Mouse (Mus musculus) B cell, adult 67 days (primary cell): ENCODE results near the gene Pde10a. TPM values are rescaled to one million over a fixed set of nuclear protein-coding genes. Genes with fewer than 3 reads are reported as not detected.

Experiments used
- total RNA-seq, 2 experiments: library from RNA; stranded (reverse); gene quantifications; 4 replicates each; pipeline ENCODE4 v1.2.4; 2023

Gene Pde10a
- under 1 TPM in 1 of 2 experiments, not detected in 1; 0.06 TPM for total RNA-seq

DNA sequence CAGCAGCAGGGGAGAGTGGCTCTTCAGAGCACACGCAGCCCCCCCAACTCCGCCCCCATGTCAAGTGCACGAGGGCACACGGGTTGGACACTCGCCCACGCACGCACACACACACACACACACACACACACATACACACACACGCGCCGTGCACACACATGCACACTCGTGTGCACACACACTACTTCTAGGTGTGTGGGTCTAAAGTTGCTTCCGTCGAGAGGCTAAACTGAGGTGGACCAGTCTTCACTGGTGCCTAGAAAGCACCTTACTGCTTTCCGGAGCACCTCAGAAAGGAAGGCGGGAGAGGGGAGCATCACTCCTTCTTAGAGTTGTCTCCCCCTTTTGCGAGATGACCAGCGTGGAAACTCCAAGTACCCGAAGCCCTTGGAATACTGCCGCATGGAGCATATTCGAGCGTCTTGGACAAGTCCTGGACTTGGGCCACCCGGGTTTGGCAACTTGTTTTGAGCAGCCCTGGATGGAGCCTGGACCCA lies at the start of gene Pde10a:
Gene Pde10a (plus strand): TSS at position 148 of the 497 bp plus-strand sequence.

DNA sequence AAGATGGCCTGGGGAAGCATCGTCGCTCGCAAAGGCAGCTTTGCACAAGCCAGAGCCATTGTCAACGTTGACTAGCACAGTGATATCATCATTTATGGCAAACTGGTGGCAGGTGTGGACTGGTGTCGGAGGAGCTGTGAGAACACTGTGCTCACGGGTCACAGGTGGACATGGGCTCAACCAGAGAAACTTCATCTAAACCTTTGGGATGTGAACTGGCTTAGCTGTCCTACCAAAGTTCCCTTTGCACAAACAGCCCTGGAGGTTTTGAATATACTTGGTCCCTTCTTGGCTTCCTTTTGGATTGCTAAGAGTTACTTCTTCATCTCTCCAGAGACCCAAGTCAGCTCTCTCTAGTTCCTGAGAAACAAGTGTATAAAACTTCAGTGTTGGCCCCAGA lies 41.7 kb downstream of the Pde10a start, which contains the start of gene Gm17087:
Gene Gm17087 (minus strand): TSS at position 101 of the 400 bp plus-strand sequence.

DNA sequence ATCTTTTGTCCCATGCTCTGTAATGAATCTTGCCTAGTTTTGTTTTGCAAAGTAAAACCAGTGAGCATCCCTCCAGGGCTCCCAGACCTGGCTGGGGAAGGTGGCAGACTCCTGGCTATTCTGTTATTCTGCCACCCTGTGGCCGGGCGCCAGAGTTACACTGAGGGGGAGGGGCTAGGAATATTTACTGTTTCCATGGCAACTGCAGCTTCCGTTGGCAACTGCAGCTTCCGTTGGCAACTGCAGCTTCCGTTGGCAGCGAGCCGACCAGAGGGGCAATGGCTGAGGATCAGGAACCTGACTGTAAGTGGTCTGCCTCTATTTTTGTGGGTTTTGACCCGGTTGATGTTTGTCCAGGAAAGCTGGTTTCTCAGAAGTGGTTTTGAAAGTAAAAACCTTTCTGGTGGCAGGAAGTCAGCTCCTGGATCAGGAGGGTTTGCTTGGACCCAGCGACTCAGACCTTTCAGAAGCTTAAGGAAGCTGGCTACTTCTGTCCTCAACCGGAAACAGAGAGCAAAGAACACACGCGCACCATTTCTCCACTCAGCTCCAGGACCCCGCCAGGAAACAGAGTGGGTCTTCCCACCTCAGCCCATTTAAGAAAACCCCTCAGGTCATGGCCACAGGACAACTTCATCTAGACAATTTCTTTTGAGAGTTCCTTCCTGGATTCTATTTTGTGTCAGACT lies 463.1 kb downstream of the Pde10a start, which contains the start of gene 1700010I14Rik:
Gene 1700010I14Rik (plus strand): TSS at position 215 of the 689 bp plus-strand sequence.

Other genes with a start within 250 kb of the Pde10a start
- 10 to 100 TPM; 53.2 to 55.9 TPM for gene Mpc1, start 242.5 kb upstream of the Pde10a start, total RNA-seq
- 100 to 1,000 TPM; 169 to 192 TPM for gene Sft2d1, start 214.3 kb upstream of the Pde10a start, total RNA-seq
- 1 to 10 TPM; 1.1 to 1.7 TPM for gene Prr18, start 187.9 kb upstream of the Pde10a start, total RNA-seq
- gene T2, start 169.4 kb upstream of the Pde10a start, total RNA-seq, result not detected
- not detected for gene T, start 90.9 kb upstream of the Pde10a start, total RNA-seq
- gene Gm17087, start 41.6 kb downstream of the Pde10a start, total RNA-seq, result not detected